Mouse (Mus musculus): ENCODE data around the gene Mrtfb. TPM values are rescaled to one million over a fixed set of nuclear protein-coding genes. Genes with fewer than 3 reads are reported as not detected.

Gene Mrtfb
- polyA plus RNA-seq, 1 experiment from 2014 or later = 26.2 TPM

DNA sequence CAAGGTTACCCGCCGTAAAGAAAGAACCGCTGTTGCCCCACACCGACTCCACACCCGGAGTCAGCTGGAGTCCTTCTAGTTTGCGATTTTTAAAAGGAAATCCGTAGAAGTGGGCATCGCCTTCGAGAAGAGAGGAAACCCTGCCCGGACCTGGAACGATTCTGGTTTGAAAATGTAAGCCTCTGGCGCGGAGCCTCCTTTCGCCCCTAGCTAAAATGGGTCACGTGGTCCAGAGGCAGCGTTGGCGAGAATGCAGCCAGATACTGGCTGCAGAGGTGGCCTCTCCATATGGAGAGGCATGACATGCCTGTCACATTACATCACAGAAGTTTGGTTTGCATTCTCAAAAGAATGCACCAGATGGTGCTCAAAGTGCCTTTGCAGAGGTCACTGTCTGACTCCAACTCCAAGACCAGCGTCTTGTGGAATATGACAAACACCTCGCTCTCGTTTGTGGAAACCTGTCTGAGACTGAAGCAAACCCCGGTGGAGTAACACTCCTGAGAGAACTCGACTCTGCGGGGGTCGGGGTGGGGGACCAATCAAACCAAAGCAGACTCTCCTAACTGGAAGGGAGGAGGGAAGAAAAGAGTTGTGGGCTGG, 181.6 kb downstream of the Mrtfb start:
- H3K9me3 ChIP-seq (replicated peaks; ENCODE audit: control insufficient read depth, low read length) = no peaks in the 10 kb centered on the region
- H3K4me2 ChIP-seq (ENCODE audit: low read depth, low read length) = peak overlapping the region; percentile 77
- DNase-seq (ENCODE audit: low spot score) (peak; percentile 74), ATAC-seq (replicated peaks; ENCODE audit: insufficient number of reproducible peaks, low FRiP score, low TSS enrichment, low read depth) (peak; percentile 66)
- peak overlapping the region; percentile 46 for H3K9ac ChIP-seq (replicated peaks; ENCODE audit: low read length)
- no peaks in the 10 kb centered on the region for H3K27me3 ChIP-seq (ENCODE audit: control insufficient read depth, insufficient read depth, low read length)
- no peaks in the 10 kb centered on the region for H3K36me3 ChIP-seq (replicated peaks; ENCODE audit: control insufficient read depth, insufficient read depth, low read depth, low read length)
- under 1% methylated on average over 24 of the region's 24 CpGs for WGBS
- peak overlapping the region; percentile 66 for H3K4me3 ChIP-seq (ENCODE audit: low read depth, low read length)
- no peak overlapping the region; the same call in 1 of the 2 replicates for H3K27ac ChIP-seq (replicated peaks; ENCODE audit: low read depth, low read length)
- H3K4me1 ChIP-seq (ENCODE audit: control insufficient read depth, insufficient read depth, low read length) = no peaks in the 10 kb centered on the region

DNA sequence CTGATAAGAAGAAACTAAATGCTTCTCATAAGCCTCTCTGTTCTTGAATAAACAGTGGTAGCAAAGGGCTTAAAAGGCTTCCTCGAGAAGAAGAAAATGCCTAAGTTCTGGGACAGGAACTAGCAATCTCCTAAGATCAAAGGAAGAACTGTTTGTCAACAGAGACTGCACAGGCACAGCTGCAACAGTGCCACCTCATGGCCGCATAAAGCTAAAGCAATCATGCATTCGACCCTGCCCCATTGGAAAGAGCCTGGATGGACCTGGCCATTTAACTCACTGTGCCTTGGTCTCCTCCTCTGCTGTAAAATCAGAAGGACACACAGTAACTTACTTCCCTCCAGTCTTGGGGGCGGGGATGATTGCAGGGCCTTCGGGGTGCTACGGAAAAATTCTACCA, 184.2 kb downstream of the Mrtfb start:
- H3K27me3 ChIP-seq (ENCODE audit: control insufficient read depth, insufficient read depth, low read length) = no peaks in the 10 kb centered on the region
- no peak overlapping the region for H3K4me3 ChIP-seq (ENCODE audit: low read depth, low read length)
- no peaks in the 10 kb centered on the region for H3K9me3 ChIP-seq (replicated peaks; ENCODE audit: control insufficient read depth, low read length)
- ATAC-seq (replicated peaks; ENCODE audit: insufficient number of reproducible peaks, low FRiP score, low TSS enrichment, low read depth) = no peak
- no peak overlapping the region for H3K4me2 ChIP-seq (ENCODE audit: low read depth, low read length)
- DNase-seq (ENCODE audit: low spot score) = peak; percentile 55
- H3K27ac ChIP-seq (replicated peaks; ENCODE audit: low read depth, low read length) = no peak overlapping the region
- WGBS = 40% methylated on average over 6 of the region's 6 CpGs
- no peak overlapping the region for H3K9ac ChIP-seq (replicated peaks; ENCODE audit: low read length)
- no peaks in the 10 kb centered on the region for H3K4me1 ChIP-seq (ENCODE audit: control insufficient read depth, insufficient read depth, low read length)
- no peaks in the 10 kb centered on the region for H3K36me3 ChIP-seq (replicated peaks; ENCODE audit: control insufficient read depth, insufficient read depth, low read depth, low read length)

DNA sequence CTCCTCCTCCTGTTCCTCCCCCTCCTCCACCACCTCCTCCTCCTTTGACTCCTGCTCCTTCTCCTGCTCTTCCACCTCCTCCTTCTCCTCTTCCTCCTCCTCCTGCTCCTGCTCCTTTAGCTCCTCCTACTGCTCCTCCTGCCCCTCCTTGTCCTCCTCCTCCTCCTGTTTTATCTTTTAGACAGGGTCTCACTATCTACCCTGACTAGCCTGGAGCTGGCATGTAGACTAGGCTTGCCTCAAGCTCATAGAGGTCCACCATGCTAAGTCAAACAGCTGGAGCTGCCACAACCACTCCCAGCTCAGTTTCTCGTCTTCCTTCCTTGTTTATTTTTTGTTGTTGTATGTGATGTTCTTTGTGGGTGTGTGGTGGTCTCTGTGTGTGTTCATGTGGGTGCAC, 187.5 kb downstream of the Mrtfb start:
- Histone ChIP-seq H3K4me1 (ENCODE audit: control insufficient read depth, insufficient read depth, low read length) (no peaks in the 10 kb centered on the region), H3K4me3 (ENCODE audit: low read depth, low read length) (no peak overlapping the region), H3K4me2 (ENCODE audit: low read depth, low read length) (no peak overlapping the region), H3K27me3 (ENCODE audit: control insufficient read depth, insufficient read depth, low read length) (peaks cover 13% of the 10 kb centered on the region), H3K9ac (replicated peaks; ENCODE audit: low read length) (no peak overlapping the region), H3K9me3 (replicated peaks; ENCODE audit: control insufficient read depth, low read length) (no peaks in the 10 kb centered on the region), H3K27ac (replicated peaks; ENCODE audit: low read depth, low read length) (no peak overlapping the region), H3K36me3 (replicated peaks; ENCODE audit: control insufficient read depth, insufficient read depth, low read depth, low read length) (no peaks in the 10 kb centered on the region)
- ATAC-seq (replicated peaks; ENCODE audit: insufficient number of reproducible peaks, low FRiP score, low TSS enrichment, low read depth) (no peak), DNase-seq (ENCODE audit: low spot score) (no peak)
- WGBS = 68% methylated on average over 1 of the region's 1 CpGs

DNA sequence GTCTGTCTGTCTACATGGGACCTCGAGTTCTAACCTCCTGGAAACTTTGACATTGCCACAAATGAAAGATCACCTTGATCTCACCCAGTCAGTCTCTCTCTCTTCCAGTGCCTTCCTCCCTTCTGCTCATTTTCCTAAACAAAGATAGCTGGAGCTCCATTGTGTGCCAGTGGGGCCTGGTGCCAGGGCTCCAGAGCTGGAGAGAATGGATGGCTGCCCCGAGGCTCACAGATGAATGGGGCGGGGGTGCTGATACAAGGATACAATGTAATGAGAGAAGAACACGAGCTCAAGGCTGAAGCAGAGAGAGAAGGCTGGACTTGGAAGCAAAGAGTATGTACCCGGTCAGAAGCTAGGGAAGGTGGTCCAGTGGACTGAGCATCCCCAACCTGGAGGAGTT, 189.2 kb downstream of the Mrtfb start:
- Histone ChIP-seq H3K4me3 (ENCODE audit: low read depth, low read length) (no peak overlapping the region), H3K36me3 (replicated peaks; ENCODE audit: control insufficient read depth, insufficient read depth, low read depth, low read length) (no peaks in the 10 kb centered on the region), H3K27ac (replicated peaks; ENCODE audit: low read depth, low read length) (no peak overlapping the region), H3K27me3 (ENCODE audit: control insufficient read depth, insufficient read depth, low read length) (peaks cover 27% of the 10 kb centered on the region), H3K4me2 (ENCODE audit: low read depth, low read length) (no peak overlapping the region), H3K9ac (replicated peaks; ENCODE audit: low read length) (no peak overlapping the region), H3K4me1 (ENCODE audit: control insufficient read depth, insufficient read depth, low read length) (no peaks in the 10 kb centered on the region), H3K9me3 (replicated peaks; ENCODE audit: control insufficient read depth, low read length) (no peaks in the 10 kb centered on the region)
- WGBS = 64% methylated on average over 5 of the region's 5 CpGs
- DNase-seq (ENCODE audit: low spot score) (no peak), ATAC-seq (replicated peaks; ENCODE audit: insufficient number of reproducible peaks, low FRiP score, low TSS enrichment, low read depth) (no peak)

DNA sequence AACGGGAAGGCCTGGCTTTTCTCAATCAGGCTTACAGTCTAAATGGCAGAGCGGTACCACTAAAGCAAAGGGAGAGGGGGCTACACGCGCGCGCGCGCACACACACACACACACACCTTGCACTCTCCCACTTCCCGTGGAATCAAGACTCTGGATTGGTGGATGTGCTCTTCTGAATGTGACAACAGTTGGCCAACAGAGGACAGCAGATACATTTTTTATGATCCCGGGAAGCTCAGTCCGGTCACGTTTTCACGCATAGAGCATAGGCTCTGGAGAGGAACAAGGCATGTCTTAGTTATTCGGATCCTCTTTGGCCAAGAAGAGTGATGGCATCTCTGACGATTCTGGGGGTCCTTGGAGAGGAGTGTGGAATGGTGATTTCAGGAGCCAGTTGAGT, 190.2 kb downstream of the Mrtfb start:
- H3K4me2 ChIP-seq (ENCODE audit: low read depth, low read length) = peak overlapping the region; percentile 100
- DNase-seq (ENCODE audit: low spot score) (no peak), ATAC-seq (replicated peaks; ENCODE audit: insufficient number of reproducible peaks, low FRiP score, low TSS enrichment, low read depth) (no peak)
- H3K4me1 ChIP-seq (ENCODE audit: control insufficient read depth, insufficient read depth, low read length) = no peaks in the 10 kb centered on the region
- no peak overlapping the region for H3K4me3 ChIP-seq (ENCODE audit: low read depth, low read length)
- no peaks in the 10 kb centered on the region for H3K36me3 ChIP-seq (replicated peaks; ENCODE audit: control insufficient read depth, insufficient read depth, low read depth, low read length)
- H3K27ac ChIP-seq (replicated peaks; ENCODE audit: low read depth, low read length) = no peak overlapping the region
- peaks cover 27% of the 10 kb centered on the region for H3K27me3 ChIP-seq (ENCODE audit: control insufficient read depth, insufficient read depth, low read length)
- WGBS = 25% methylated on average over 15 of the region's 15 CpGs
- H3K9me3 ChIP-seq (replicated peaks; ENCODE audit: control insufficient read depth, low read length) = no peaks in the 10 kb centered on the region
- no peak overlapping the region for H3K9ac ChIP-seq (replicated peaks; ENCODE audit: low read length)

DNA sequence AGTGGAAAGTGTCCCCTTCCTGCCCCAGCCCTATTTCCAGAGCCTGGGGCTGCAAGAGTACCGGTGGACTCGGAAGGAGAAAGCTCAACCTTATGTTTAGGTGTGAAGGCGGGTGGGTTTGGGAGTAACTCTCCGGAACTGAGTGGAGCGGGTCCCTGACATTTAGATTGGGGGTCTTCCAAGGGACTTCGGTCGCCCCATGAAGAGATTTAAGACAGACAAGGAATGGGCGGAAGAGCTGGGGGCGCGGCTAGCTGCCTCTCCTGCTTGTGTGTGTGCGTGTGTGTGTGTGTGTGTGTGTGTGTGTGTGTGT, 190.6 kb downstream of the Mrtfb start:
- DNase-seq (ENCODE audit: low spot score) (no peak), ATAC-seq (replicated peaks; ENCODE audit: insufficient number of reproducible peaks, low FRiP score, low TSS enrichment, low read depth) (no peak)
- peak overlapping the region; percentile 76; the same call in 1 of the 2 replicates for H3K9ac ChIP-seq (replicated peaks; ENCODE audit: low read length)
- WGBS = 2% methylated on average over 10 of the region's 11 CpGs
- H3K4me3 ChIP-seq (ENCODE audit: low read depth, low read length) = peak overlapping the region; percentile 74
- no peaks in the 10 kb centered on the region for H3K4me1 ChIP-seq (ENCODE audit: control insufficient read depth, insufficient read depth, low read length)
- H3K36me3 ChIP-seq (replicated peaks; ENCODE audit: control insufficient read depth, insufficient read depth, low read depth, low read length) = no peaks in the 10 kb centered on the region
- peaks cover 27% of the 10 kb centered on the region for H3K27me3 ChIP-seq (ENCODE audit: control insufficient read depth, insufficient read depth, low read length)
- peak overlapping the region; percentile 100 for H3K4me2 ChIP-seq (ENCODE audit: low read depth, low read length)
- no peak overlapping the region for H3K27ac ChIP-seq (replicated peaks; ENCODE audit: low read depth, low read length)
- no peaks in the 10 kb centered on the region for H3K9me3 ChIP-seq (replicated peaks; ENCODE audit: control insufficient read depth, low read length)

DNA sequence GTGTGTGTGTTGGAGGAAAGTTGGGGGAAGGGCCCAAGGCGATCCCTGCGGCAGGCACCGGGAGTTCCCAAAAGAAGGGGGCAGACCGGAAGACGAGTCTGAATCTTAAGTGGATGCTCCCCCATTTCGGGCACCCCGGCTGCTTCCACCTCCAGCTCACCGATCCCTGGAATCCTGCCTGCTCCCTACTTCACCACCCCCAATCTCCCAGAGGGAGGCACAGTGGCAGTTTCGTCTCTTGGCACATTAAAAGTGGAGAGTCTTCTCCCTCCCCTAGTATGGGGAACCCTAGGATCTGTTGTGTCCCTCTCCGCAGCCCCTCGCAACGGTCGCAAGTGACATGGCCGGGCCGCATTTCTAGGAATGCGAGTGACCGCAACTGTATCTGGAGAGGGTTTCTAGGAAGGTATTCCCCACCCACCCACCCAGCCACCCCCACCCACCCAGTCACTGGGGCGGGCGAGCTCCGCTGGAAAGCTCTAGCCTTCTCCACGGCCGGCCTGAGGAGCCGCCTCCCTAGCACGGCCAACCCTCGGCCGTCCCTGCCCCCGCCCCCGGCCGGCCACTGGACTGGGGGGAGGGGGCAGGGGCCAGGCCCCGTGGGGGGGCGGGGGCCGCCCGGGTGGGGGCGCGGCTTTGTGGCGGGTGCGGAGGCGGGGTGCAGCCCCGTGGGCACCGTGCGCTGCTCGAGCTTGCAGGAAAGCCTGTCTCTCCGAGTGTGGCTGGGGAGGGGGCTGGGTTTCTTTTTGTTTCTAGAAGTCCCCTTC, 191.2 kb downstream of the Mrtfb start:
- Histone ChIP-seq H3K36me3 (replicated peaks; ENCODE audit: control insufficient read depth, insufficient read depth, low read depth, low read length) (no peaks in the 10 kb centered on the region), H3K27ac (replicated peaks; ENCODE audit: low read depth, low read length) (no peak overlapping the region), H3K4me3 (ENCODE audit: low read depth, low read length) (peak overlapping the region; percentile 74), H3K4me2 (ENCODE audit: low read depth, low read length) (peak overlapping the region; percentile 100), H3K9ac (replicated peaks; ENCODE audit: low read length) (peak overlapping the region; percentile 76), H3K9me3 (replicated peaks; ENCODE audit: control insufficient read depth, low read length) (no peaks in the 10 kb centered on the region), H3K4me1 (ENCODE audit: control insufficient read depth, insufficient read depth, low read length) (no peaks in the 10 kb centered on the region), H3K27me3 (ENCODE audit: control insufficient read depth, insufficient read depth, low read length) (peaks cover 27% of the 10 kb centered on the region)
- WGBS = under 1% methylated on average over 35 of the region's 43 CpGs
- ATAC-seq (replicated peaks; ENCODE audit: insufficient number of reproducible peaks, low FRiP score, low TSS enrichment, low read depth) (peak; percentile 65), DNase-seq (ENCODE audit: low spot score) (peak; percentile 36)

DNA sequence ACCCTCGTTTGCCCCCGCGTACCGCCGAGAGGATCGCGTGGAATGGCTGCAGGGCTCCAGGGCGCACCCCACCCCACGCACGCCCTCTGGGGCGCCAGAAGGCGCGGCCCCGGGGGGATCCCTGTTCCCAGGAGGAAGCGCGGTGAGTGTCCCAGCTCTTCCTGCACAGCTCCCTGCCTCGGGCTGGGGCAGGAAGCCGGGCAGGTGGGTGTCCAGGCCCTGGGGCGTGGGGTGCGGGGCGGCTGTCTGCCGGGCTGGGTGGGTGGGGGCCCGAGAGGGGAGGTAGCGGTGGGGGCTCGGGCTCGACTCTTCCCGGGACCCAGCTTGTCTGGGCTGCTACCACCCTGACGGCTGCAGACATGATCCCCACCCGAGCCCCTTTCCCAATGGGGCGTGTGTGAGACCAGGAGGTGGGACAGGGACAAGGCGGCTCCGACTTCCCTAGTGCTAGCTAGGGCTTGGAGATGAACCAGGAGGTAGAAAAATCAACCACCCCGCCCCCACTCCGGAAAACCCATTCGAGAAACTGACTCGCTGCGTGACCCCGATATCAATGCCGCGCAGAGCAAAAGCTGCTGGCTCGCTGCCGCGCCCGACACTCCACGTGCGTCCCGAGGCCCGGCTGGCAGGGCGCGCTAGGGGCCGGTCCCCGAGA, 191.9 kb downstream of the Mrtfb start:
- DNase-seq (ENCODE audit: low spot score) = peak; percentile 30
- H3K4me1 ChIP-seq (ENCODE audit: control insufficient read depth, insufficient read depth, low read length) = no peaks in the 10 kb centered on the region

More for the DNA sequence above, 191.9 kb downstream of the Mrtfb start:
- Histone ChIP-seq H3K9ac (replicated peaks; ENCODE audit: low read length) (peak overlapping the region; percentile 76), H3K36me3 (replicated peaks; ENCODE audit: control insufficient read depth, insufficient read depth, low read depth, low read length) (no peaks in the 10 kb centered on the region), H3K4me3 (ENCODE audit: low read depth, low read length) (peak overlapping the region; percentile 74), H3K9me3 (replicated peaks; ENCODE audit: control insufficient read depth, low read length) (no peaks in the 10 kb centered on the region), H3K27me3 (ENCODE audit: control insufficient read depth, insufficient read depth, low read length) (peaks cover 27% of the 10 kb centered on the region), H3K4me2 (ENCODE audit: low read depth, low read length) (peak overlapping the region; percentile 100), H3K27ac (replicated peaks; ENCODE audit: low read depth, low read length) (no peak overlapping the region)
- ATAC-seq (replicated peaks; ENCODE audit: insufficient number of reproducible peaks, low FRiP score, low TSS enrichment, low read depth) = peak; percentile 60
- WGBS = under 1% methylated on average over 42 of the region's 52 CpGs
